Mouse (Mus musculus): ENCODE results near the gene Zfp13.

DNA sequence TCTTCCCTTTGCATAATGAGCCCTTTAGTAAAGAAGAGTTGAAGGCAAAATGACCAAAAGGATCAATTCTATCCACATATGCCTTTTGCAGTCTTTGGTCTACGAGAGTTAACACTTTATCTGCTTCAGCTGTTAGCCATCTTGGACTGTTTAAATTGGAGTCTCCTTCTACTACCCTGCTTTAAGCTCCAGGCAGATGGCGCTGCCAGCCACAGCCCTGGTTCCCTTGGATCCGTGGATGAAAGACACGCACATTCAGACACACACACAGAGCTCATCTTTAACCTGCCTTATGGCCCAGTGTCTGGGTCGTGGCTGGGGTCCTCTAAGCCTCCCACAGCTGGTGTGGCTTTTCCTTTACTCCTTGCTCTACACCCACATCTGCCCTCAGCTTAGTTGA lies 28.2 kb downstream of the Zfp13 start:
- TF ChIP-seq ZC3H11A (IDR thresholded peaks at IDR 0.05; ENCODE audit: borderline replicate concordance, low read depth, low read length), result no peak
- TF ChIP-seq HCFC1 (IDR thresholded peaks at IDR 0.05; ENCODE audit: borderline replicate concordance, insufficient read depth, low read length), result no peak
- TF ChIP-seq CHD2 (IDR thresholded peaks at IDR 0.05; ENCODE audit: low read depth, low read length), result no peak
- no peak for TF ChIP-seq ZNF384 (IDR thresholded peaks at IDR 0.05; ENCODE audit: low read depth, low read length)
